Mouse (Mus musculus) forebrain, embryonic 11.5 days (tissue): ENCODE results near the gene Tedc1. TPM values are rescaled to one million over a fixed set of nuclear protein-coding genes. Genes with fewer than 3 reads are reported as not detected.

ENCODE experiments used
- ATAC-seq: fragments of 200-750 bp; cut with Nextera tagmentation; replicated peaks from 2 replicates; pipeline ENCODE4 v1.8.0; 2017; ENCODE audit warnings: moderate TSS enrichment; ENCODE audit not compliant: low FRiP score
- DNase-seq: peaks from one replicate; pipeline ENCODE4 v3.0.0-alpha.2; 2017; ENCODE audit warnings: low spot score
- H3K27ac ChIP-seq: fragments of 300-500 bp; sonication (generic); 2 replicates; pipeline ENCODE4 v1.5.1; 2014; ENCODE audit warnings: low read depth, low read length
- H3K27me3 ChIP-seq: fragments of 300-500 bp; sonication (generic); 2 replicates; pipeline ENCODE4 v1.6.1; 2014; ENCODE audit warnings: mild to moderate bottlenecking, low read length, mixed read lengths; ENCODE audit not compliant: control insufficient read depth, insufficient read depth
- H3K36me3 ChIP-seq: fragments of 300-500 bp; sonication (generic); 2 replicates; pipeline ENCODE4 v1.6.1; 2014; ENCODE audit warnings: mild to moderate bottlenecking, low read length, moderate library complexity, mixed read lengths; ENCODE audit not compliant: control insufficient read depth, insufficient read depth
- H3K4me1 ChIP-seq: fragments of 300-500 bp; sonication (generic); replicated peaks from 2 replicates; pipeline ENCODE4 v1.6.1; 2014; ENCODE audit warnings: low read length, mixed read lengths; ENCODE audit not compliant: control insufficient read depth, insufficient read depth
- H3K4me2 ChIP-seq: fragments of 300-500 bp; sonication (generic); 2 replicates; pipeline ENCODE4 v1.6.1; 2014; ENCODE audit warnings: low read depth, mild to moderate bottlenecking, low read length, moderate library complexity, mixed read lengths; ENCODE audit not compliant: severe bottlenecking
- H3K4me3 ChIP-seq: fragments of 300-500 bp; sonication (generic); 2 replicates; pipeline ENCODE4 v1.5.1; 2014; ENCODE audit warnings: low read depth, low read length
- H3K9ac ChIP-seq: fragments of 300-500 bp; sonication (generic); 2 replicates; pipeline ENCODE4 v1.6.1; 2014; ENCODE audit warnings: low read length
- H3K9me3 ChIP-seq: fragments of 300-500 bp; sonication (generic); 2 replicates; pipeline ENCODE4 v1.6.1; 2016; ENCODE audit warnings: low read length, mixed read lengths; ENCODE audit not compliant: control insufficient read depth
- WGBS: fragments of 180-500 bp; shearing (Covaris S2); extraction: QIAGEN DNeasy Blood & Tissue Kit; methylation state at CpG from one replicate; pipeline ENCODE4 v1.1.7; 2014; 5-methylcytosine and 5-hydroxymethylcytosine counted together
- polyA plus RNA-seq: library from polyadenylated mRNA; unstranded; fragments of >200 nt; fragmentation: Nextera tagmentation; extraction: Ambion mirVana; gene quantifications from 2 replicates; pipeline ENCODE4 v1.2.1, GENCODE M21; 2014

The Tedc1 gene
- polyA plus RNA-seq, 1 experiment from 2014 or later, result 57.2 TPM

DNA sequence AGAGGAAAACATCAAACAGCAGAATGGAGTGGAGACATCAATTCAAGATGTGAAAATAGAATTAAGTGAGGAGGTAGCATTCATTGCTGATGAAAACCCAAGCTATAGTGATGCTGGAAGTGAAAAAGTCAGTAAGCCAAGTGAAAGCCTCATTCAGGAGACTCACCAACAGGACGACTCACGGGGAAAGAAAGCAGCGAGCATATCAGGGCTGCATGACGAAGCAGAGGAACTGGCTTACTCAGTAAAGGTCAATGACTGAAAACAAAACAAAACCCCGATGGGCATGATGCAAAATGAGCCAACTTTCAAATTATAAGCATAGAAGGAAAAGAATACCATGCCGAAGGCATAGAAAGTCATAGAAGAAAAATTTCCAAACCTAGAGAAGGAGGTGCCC is 51.5 kb downstream of the Tedc1 start:
- Histone ChIP-seq H3K27ac (no peak overlapping the region), H3K9ac (no peak overlapping the region), H3K4me2 (no peak overlapping the region), H3K4me3 (no peak overlapping the region), H3K9me3 (no peaks in the 10 kb centered on the region), H3K27me3 (no peaks in the 10 kb centered on the region), H3K4me1 (no peaks in the 10 kb centered on the region), H3K36me3 (no peaks in the 10 kb centered on the region)
- no peak for DNase-seq
- 89% methylated on average over 6 of the region's 6 CpGs for WGBS
- ATAC-seq, result no peak

DNA sequence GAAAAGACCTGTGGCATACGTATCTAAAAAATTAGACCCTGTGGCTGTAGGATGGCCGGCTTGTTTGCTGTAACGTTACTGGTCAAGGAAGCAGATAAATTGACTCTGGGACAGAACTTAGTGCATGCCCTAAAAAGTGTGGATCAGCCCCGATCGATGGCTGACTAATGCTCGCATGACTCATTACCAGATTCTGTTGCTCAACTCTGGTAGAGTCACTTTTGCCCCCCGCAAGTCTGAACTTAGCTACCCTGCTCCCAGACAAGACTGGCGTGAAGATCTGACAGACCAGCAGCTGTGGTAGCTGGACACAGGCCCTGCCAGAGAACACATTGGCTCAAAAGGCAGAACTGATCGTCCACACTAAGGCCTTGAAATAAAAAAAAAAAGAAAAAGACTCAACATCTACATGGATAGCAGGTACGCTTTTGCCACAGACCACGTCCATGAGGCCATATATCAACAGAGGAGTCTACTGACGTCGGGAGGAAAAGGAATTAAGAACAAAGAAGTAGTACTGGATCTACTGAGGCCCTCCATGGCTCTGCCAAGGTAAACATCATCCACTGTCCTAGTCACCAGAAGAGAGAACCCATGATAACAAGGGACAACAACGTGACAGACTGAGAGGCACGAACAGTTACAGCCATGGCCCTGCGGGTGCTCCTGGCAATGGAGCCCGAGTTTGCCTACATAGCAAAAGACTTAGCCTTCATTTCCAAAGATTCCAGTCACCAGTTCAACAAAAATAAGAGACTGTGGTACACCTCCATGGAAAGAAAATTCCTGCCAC is 54.6 kb downstream of the Tedc1 start:
- DNase-seq, result no peak
- Histone ChIP-seq H3K4me1 (no peaks in the 10 kb centered on the region), H3K27me3 (no peaks in the 10 kb centered on the region), H3K9me3 (no peaks in the 10 kb centered on the region), H3K27ac (no peak overlapping the region), H3K9ac (no peak overlapping the region), H3K36me3 (no peaks in the 10 kb centered on the region), H3K4me3 (no peak overlapping the region), H3K4me2 (no peak overlapping the region)
- WGBS, result 88% methylated on average over 17 of the region's 17 CpGs
- ATAC-seq, result no peak

GRCm38 (mm10) chr12:113211772-113212171 is 55.6 kb downstream of the Tedc1 start:
- Histone ChIP-seq H3K4me3 (no peak overlapping the region), H3K9me3 (no peaks in the 10 kb centered on the region), H3K27me3 (no peaks in the 10 kb centered on the region), H3K27ac (no peak overlapping the region), H3K9ac (no peak overlapping the region), H3K4me2 (no peak overlapping the region), H3K4me1 (no peaks in the 10 kb centered on the region), H3K36me3 (no peaks in the 10 kb centered on the region)
- ATAC-seq (no peak), DNase-seq (no peak)
- WGBS, result 90% methylated on average over 5 of the region's 5 CpGs

DNA sequence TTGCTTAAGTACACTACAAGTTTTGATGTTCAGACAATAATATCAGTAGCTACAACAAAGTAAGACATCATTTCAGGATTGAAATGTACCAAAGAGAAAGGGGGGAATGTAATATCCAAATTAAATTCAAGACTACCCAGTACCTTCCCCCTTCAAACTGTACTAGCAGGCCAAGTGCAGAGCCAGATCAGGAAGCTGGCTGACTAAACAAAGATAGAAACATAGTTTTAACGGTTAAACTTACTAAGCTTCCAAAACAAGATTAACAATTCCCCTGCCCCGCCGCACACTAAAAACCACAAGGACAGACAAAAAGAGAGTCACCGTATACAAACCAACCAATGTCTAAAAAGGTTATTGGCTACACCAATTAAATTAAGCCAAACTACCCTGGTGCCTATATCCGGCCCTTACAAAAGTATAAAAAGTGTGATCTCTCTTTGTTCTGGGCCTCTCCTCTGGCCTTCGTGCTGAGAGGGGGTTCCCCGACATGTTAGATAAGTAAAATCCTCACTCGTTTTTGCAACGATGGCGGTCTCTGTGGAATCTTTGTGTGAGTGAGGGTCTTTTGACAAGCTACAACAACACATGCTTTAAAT is 56.2 kb downstream of the Tedc1 start:
- Histone ChIP-seq H3K9me3 (no peaks in the 10 kb centered on the region), H3K4me3 (no peak overlapping the region), H3K27ac (no peak overlapping the region), H3K4me2 (no peak overlapping the region), H3K36me3 (no peaks in the 10 kb centered on the region), H3K27me3 (no peaks in the 10 kb centered on the region), H3K9ac (no peak overlapping the region), H3K4me1 (no peaks in the 10 kb centered on the region)
- ATAC-seq, result no peak
- no peak for DNase-seq
- WGBS, result 91% methylated on average over 10 of the region's 10 CpGs

- Histone ChIP-seq H3K27me3 (no peaks in the 10 kb centered on the region), H3K9me3 (no peaks in the 10 kb centered on the region), H3K27ac (no peak overlapping the region), H3K9ac (no peak overlapping the region), H3K4me3 (no peak overlapping the region), H3K4me2 (no peak overlapping the region), H3K4me1 (no peaks in the 10 kb centered on the region), H3K36me3 (no peaks in the 10 kb centered on the region)
- DNase-seq (no peak), ATAC-seq (no peak)
- WGBS, result 73% methylated on average over 2 of the region's 2 CpGs
Observed at GRCm38 (mm10) chr12:113213226-113213625, 57.0 kb downstream of the Tedc1 start.

DNA sequence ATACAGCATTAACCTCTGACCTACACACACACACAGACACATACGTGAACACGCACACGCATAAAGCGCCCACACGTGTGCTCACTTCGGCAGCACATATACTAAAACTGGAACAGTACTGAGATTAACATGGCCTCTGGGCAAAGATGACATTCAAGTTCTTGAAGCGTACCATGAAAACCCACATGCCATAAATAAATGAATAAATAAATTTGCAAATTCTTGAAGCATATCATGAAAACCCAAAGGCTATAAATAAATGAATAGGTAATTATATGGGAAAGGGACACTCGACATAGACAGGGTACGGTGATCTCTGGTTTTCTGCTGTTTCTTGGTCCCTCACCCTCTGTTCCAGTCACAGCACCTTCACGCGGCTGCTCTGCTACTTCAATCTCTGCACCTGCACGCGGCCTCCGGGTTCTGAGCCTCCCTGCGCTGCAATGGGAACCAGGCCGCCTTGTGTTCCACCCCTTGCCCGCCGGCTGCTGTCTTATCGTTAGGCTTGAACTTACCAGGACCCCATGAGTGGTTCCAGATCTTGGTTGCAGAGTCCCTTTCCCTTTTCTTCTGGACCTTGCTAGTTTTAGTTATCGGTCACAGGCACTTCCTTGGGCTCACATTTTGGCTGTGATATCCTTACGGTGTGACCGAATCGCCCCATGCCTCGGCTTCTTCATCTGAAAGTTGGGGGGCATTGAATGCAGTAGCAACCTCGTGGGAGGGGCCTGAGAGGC is 58.0 kb downstream of the Tedc1 start:
- Histone ChIP-seq H3K4me2 (no peak overlapping the region), H3K4me1 (no peaks in the 10 kb centered on the region), H3K36me3 (no peaks in the 10 kb centered on the region), H3K27ac (no peak overlapping the region), H3K9ac (no peak overlapping the region), H3K9me3 (no peaks in the 10 kb centered on the region), H3K27me3 (no peaks in the 10 kb centered on the region), H3K4me3 (no peak overlapping the region)
- no peak for ATAC-seq
- no peak for DNase-seq
- 91% methylated on average over 25 of the region's 25 CpGs for WGBS

GRCm38 (mm10) chr12:113214972-113215666 is 58.9 kb downstream of the Tedc1 start:
- DNase-seq, result no peak
- Histone ChIP-seq H3K9me3 (no peaks in the 10 kb centered on the region), H3K9ac (no peak overlapping the region), H3K4me1 (no peaks in the 10 kb centered on the region), H3K36me3 (no peaks in the 10 kb centered on the region), H3K27ac (no peak overlapping the region), H3K4me2 (no peak overlapping the region), H3K27me3 (no peaks in the 10 kb centered on the region), H3K4me3 (no peak overlapping the region)
- no peak for ATAC-seq
- 86% methylated on average over 16 of the region's 16 CpGs for WGBS
